Mouse (Mus musculus): ENCODE results near the gene Ush1g. TPM values are rescaled to one million over a fixed set of nuclear protein-coding genes. Genes with fewer than 3 reads are reported as not detected.
A peak's percentile ranks its signal among the peaks of the same experiment; 100 is the strongest.

Gene Ush1g
- polyA plus RNA-seq, 1 experiment from 2014 or later: not detected

DNA sequence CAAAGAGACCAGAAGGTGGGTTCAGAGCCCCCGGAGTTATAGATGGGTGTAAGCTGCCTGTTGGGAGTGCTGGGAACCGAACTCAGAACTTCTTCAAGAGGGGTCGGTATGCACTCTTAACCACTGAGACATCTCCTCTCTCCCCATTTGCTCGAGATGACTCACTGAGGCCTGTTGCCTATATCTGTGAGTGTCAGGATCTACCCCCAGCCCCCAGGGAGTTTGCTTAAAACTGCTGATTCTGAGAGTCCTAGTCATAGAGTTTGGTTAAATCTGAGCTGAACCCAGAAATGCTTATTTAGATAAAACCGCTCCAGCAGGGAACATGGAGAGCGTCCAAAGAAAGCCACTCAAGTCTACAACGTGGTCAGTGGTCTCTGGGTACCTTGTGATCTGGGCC is 47.7 kb downstream of the Ush1g start:
- 80% methylated on average over 7 of the region's 7 CpGs for WGBS
- DNase-seq (ENCODE audit: low spot score) (no peak), ATAC-seq (no peak)
- TF ChIP-seq CTCF (IDR thresholded peaks at IDR 0.05) (no peak), EP300 (IDR thresholded peaks at IDR 0.05) (no peak)
- H3K36me3 ChIP-seq (ENCODE audit: insufficient read depth, low read length): no peaks in the 10 kb centered on the region
- peaks cover 10% of the 10 kb centered on the region; the same call in 1 of the 2 replicates for H3K4me1 ChIP-seq (ENCODE audit: insufficient read depth, low read depth, low read length)
- no peak overlapping the region for H3K9ac ChIP-seq (replicated peaks; ENCODE audit: low read depth)
- no peak overlapping the region for H3K4me2 ChIP-seq (replicated peaks; ENCODE audit: low read depth, low read length)
- 0 out of 2 replicates have a peak, but pooled peaks cover under 1% of the 10 kb centered on the region for H3K27me3 ChIP-seq (replicated peaks; ENCODE audit: insufficient read depth, low read length)
- H3K27ac ChIP-seq (ENCODE audit: low read length): no peak overlapping the region
- no peaks in the 10 kb centered on the region for H3K9me3 ChIP-seq (ENCODE audit: low read length)
- no peak overlapping the region for H3K4me3 ChIP-seq (ENCODE audit: low read depth, low read length)

GRCm38 (mm10) chr11:115273735-115274134 is 48.1 kb downstream of the Ush1g start:
- Histone ChIP-seq H3K27me3 (replicated peaks; ENCODE audit: insufficient read depth, low read length) (0 out of 2 replicates have a peak, but pooled peaks cover 4% of the 10 kb centered on the region), H3K4me2 (replicated peaks; ENCODE audit: low read depth, low read length) (no peak overlapping the region), H3K9ac (replicated peaks; ENCODE audit: low read depth) (no peak overlapping the region), H3K4me1 (ENCODE audit: insufficient read depth, low read depth, low read length) (peaks cover 10% of the 10 kb centered on the region; the same call in 1 of the 2 replicates), H3K27ac (ENCODE audit: low read length) (no peak overlapping the region), H3K9me3 (ENCODE audit: low read length) (no peaks in the 10 kb centered on the region), H3K36me3 (ENCODE audit: insufficient read depth, low read length) (no peaks in the 10 kb centered on the region), H3K4me3 (ENCODE audit: low read depth, low read length) (no peak overlapping the region)
- 46% methylated on average over 7 of the region's 7 CpGs for WGBS
- DNase-seq (ENCODE audit: low spot score) (no peak), ATAC-seq (no peak)
- TF ChIP-seq CTCF (IDR thresholded peaks at IDR 0.05): no peak
- TF ChIP-seq EP300 (IDR thresholded peaks at IDR 0.05): no peak

- Histone ChIP-seq H3K4me3 (ENCODE audit: low read depth, low read length) (no peak overlapping the region), H3K9ac (replicated peaks; ENCODE audit: low read depth) (no peak overlapping the region), H3K4me1 (ENCODE audit: insufficient read depth, low read depth, low read length) (peaks cover 10% of the 10 kb centered on the region; the same call in 1 of the 2 replicates), H3K27me3 (replicated peaks; ENCODE audit: insufficient read depth, low read length) (peaks cover 10% of the 10 kb centered on the region), H3K9me3 (ENCODE audit: low read length) (no peaks in the 10 kb centered on the region), H3K36me3 (ENCODE audit: insufficient read depth, low read length) (0 out of 2 replicates have a peak, but pooled peaks cover 2% of the 10 kb centered on the region), H3K27ac (ENCODE audit: low read length) (no peak overlapping the region), H3K4me2 (replicated peaks; ENCODE audit: low read depth, low read length) (no peak overlapping the region)
- TF ChIP-seq CTCF (IDR thresholded peaks at IDR 0.05): no peak
- ATAC-seq (no peak), DNase-seq (ENCODE audit: low spot score) (no peak)
- WGBS: 75% methylated on average over 10 of the region's 10 CpGs
These were observed 48.8 kb downstream of the Ush1g start for GRCm38 (mm10) chr11:115272894-115273498.

- no peak for DNase-seq (ENCODE audit: low spot score)
- WGBS: 65% methylated on average over 10 of the region's 10 CpGs
- no peaks in the 10 kb centered on the region for H3K9me3 ChIP-seq (ENCODE audit: low read length)
- TF ChIP-seq EP300 (IDR thresholded peaks at IDR 0.05) (no peak), CTCF (IDR thresholded peaks at IDR 0.05) (no peak)
- peaks cover 24% of the 10 kb centered on the region for H3K27me3 ChIP-seq (replicated peaks; ENCODE audit: insufficient read depth, low read length)
- ATAC-seq: no peak
- no peak overlapping the region for H3K27ac ChIP-seq (ENCODE audit: low read length)
- no peak overlapping the region for H3K4me2 ChIP-seq (replicated peaks; ENCODE audit: low read depth, low read length)
- no peak overlapping the region for H3K9ac ChIP-seq (replicated peaks; ENCODE audit: low read depth)
- H3K4me1 ChIP-seq (ENCODE audit: insufficient read depth, low read depth, low read length): peaks cover 5% of the 10 kb centered on the region
- no peak overlapping the region for H3K4me3 ChIP-seq (ENCODE audit: low read depth, low read length)
- 0 out of 2 replicates have a peak, but pooled peaks cover 4% of the 10 kb centered on the region for H3K36me3 ChIP-seq (ENCODE audit: insufficient read depth, low read length)
These were observed 50.4 kb downstream of the Ush1g start for GRCm38 (mm10) chr11:115271481-115271880.

DNA sequence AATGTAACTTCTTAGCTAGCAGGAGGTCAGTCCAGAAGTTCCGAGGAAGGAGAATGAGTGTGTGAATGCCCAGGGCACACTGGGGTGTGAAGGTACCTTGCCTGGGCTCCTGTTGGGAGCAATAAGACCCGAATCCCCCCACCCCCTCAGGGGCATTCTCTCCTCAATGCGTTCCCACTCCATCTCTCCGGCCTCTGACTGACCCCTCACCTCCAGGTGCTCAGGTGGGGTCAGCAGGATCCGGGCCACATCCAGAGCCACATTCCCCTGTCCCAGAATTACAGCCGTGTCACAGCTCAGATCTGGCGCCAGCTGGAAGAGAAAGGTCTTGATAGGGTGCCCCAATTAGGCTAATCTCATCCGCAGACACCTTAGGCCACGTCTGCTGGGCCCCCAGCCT is 50.8 kb downstream of the Ush1g start:
- Histone ChIP-seq H3K9ac (replicated peaks; ENCODE audit: low read depth) (no peak overlapping the region), H3K4me1 (ENCODE audit: insufficient read depth, low read depth, low read length) (peaks cover under 1% of the 10 kb centered on the region), H3K9me3 (ENCODE audit: low read length) (no peaks in the 10 kb centered on the region), H3K4me3 (ENCODE audit: low read depth, low read length) (no peak overlapping the region), H3K4me2 (replicated peaks; ENCODE audit: low read depth, low read length) (no peak overlapping the region), H3K27me3 (replicated peaks; ENCODE audit: insufficient read depth, low read length) (peaks cover 28% of the 10 kb centered on the region), H3K36me3 (ENCODE audit: insufficient read depth, low read length) (0 out of 2 replicates have a peak, but pooled peaks cover 4% of the 10 kb centered on the region), H3K27ac (ENCODE audit: low read length) (no peak overlapping the region)
- TF ChIP-seq EP300 (IDR thresholded peaks at IDR 0.05): no peak
- no peak for TF ChIP-seq CTCF (IDR thresholded peaks at IDR 0.05)
- DNase-seq (ENCODE audit: low spot score) (no peak), ATAC-seq (no peak)
- WGBS: 64% methylated on average over 9 of the region's 9 CpGs

GRCm38 (mm10) chr11:115270148-115270861 is 51.5 kb downstream of the Ush1g start:
- Histone ChIP-seq H3K9me3 (ENCODE audit: low read length) (no peaks in the 10 kb centered on the region), H3K36me3 (ENCODE audit: insufficient read depth, low read length) (0 out of 2 replicates have a peak, but pooled peaks cover 4% of the 10 kb centered on the region), H3K9ac (replicated peaks; ENCODE audit: low read depth) (no peak overlapping the region), H3K27me3 (replicated peaks; ENCODE audit: insufficient read depth, low read length) (peaks cover 36% of the 10 kb centered on the region), H3K4me2 (replicated peaks; ENCODE audit: low read depth, low read length) (no peak overlapping the region), H3K4me3 (ENCODE audit: low read depth, low read length) (no peak overlapping the region), H3K4me1 (ENCODE audit: insufficient read depth, low read depth, low read length) (no peaks in the 10 kb centered on the region; the same call in 1 of the 2 replicates), H3K27ac (ENCODE audit: low read length) (no peak overlapping the region)
- 25% methylated on average over 19 of the region's 19 CpGs for WGBS
- ATAC-seq: peak; percentile 13; the same call in 1 of the 2 replicates
- peak; percentile 97 for TF ChIP-seq CTCF (IDR thresholded peaks at IDR 0.05)
- no peak for TF ChIP-seq EP300 (IDR thresholded peaks at IDR 0.05)
- DNase-seq (ENCODE audit: low spot score): peak; percentile 84

All from lung, postnatal 0 days (tissue).